Mouse (Mus musculus) ES-Bruce4 (cell line): ENCODE data around the gene Elf1. TPM values are rescaled to one million over a fixed set of nuclear protein-coding genes. Genes with fewer than 3 reads are reported as not detected.
"Not testable (repeated sequence)": the region's sequence is repeated elsewhere in the genome, so short reads cannot be mapped to it uniquely, and the experiment has no call there.

Source experiments
- H3K27ac ChIP-seq: 2 replicates; pipeline ENCODE4 v1.5.1; 2012; ENCODE audit warnings: low read length, inconsistent platforms; ENCODE audit not compliant: insufficient read depth
- H3K27me3 ChIP-seq: 2 replicates; pipeline ENCODE4 v1.6.1; 2012; ENCODE audit warnings: mild to moderate bottlenecking, low read length, inconsistent platforms; ENCODE audit not compliant: control insufficient read depth, poor library complexity, insufficient read depth, severe bottlenecking
- H3K36me3 ChIP-seq: 2 replicates; pipeline ENCODE4 v1.6.1; 2012; ENCODE audit warnings: inconsistent platforms, mild to moderate bottlenecking, low read length, moderate library complexity; ENCODE audit not compliant: control insufficient read depth, poor library complexity, insufficient read depth, severe bottlenecking
- H3K4me1 ChIP-seq: one replicate; pipeline ENCODE4 v1.8.1; 2011; ENCODE audit warnings: low read length; ENCODE audit not compliant: control insufficient read depth, insufficient read depth
- H3K4me3 ChIP-seq: 2 replicates; pipeline ENCODE4 v1.5.1; 2011; ENCODE audit warnings: low read depth, mild to moderate bottlenecking, low read length
- H3K9ac ChIP-seq: 2 replicates; pipeline ENCODE4 v1.6.1; 2012; ENCODE audit warnings: low read depth, mild to moderate bottlenecking, inconsistent platforms; ENCODE audit not compliant: poor library complexity, severe bottlenecking
- H3K9me3 ChIP-seq: replicated peaks from 2 replicates; pipeline ENCODE4 v1.6.1; 2012; ENCODE audit warnings: mild to moderate bottlenecking, low read length, inconsistent platforms; ENCODE audit not compliant: control insufficient read depth, poor library complexity, insufficient read depth, severe bottlenecking
- CTCF ChIP-seq: IDR thresholded peaks from one replicate; pipeline ENCODE4 v1.8.1; 2011; ENCODE audit warnings: low read depth, low read length
- EP300 ChIP-seq: IDR thresholded peaks from 2 replicates; pipeline ENCODE4 v1.6.1; 2011; ENCODE audit warnings: low read depth, low read length; ENCODE audit not compliant: insufficient read depth
- POLR2A ChIP-seq: IDR thresholded peaks from one replicate; pipeline ENCODE4 v1.8.1; 2011; ENCODE audit warnings: low read length; ENCODE audit not compliant: insufficient read depth
- polyA plus RNA-seq: library from polyadenylated mRNA; stranded (reverse); fragments of >200 nt; gene quantifications from 2 replicates; pipeline ENCODE4 v1.2.4, GENCODE M21; 2011; ENCODE audit warnings: low read depth; ENCODE audit not compliant: missing spikeins, insufficient read depth, insufficient read length

Gene Elf1
- polyA plus RNA-seq, 1 experiment: 20.4 TPM

DNA sequence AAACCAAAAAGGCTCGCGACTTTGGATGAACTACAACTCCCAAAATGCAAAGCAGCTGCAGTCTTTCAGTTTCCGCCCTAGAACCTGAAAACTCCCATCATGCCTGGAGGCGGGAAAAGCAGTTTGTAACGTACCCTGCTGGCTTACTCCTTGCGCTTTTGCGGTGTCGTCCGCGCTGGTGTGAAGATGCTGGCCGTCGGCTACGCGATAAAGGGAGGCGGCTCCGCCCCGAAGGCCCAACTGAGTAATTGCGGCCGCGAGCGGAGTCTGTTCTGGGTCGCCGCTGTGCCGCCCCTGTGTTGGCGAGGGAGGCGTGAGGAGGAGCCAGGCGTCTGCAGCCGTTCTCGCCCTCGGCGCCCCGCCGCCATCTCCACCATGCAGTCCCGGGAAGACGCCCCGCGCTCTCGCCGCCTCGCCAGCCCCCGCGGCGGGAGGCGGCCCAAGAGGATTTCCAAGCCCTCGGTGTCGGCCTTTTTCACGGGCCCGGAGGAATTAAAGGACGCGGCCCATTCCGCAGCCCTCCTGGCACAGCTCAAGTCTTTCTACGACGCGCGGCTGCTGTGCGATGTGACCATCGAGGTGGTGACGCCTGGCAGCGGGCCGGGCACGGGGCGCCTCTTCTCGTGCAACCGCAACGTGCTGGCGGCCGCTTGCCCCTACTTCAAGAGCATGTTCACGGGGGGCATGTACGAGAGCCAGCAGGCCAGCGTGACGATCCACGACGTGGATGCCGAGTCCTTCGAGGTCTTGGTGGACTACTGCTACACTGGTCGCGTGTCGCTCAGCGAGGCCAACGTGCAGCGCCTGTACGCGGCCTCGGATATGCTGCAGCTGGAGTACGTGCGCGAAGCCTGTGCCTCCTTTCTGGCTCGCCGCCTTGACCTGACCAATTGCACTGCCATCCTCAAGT is 29.1 kb upstream of the Elf1 start, which contains the start of gene Kbtbd6:
Gene Kbtbd6, plus strand, starts transcription at position 155 of the 910 bp plus-strand sequence.
- H3K36me3 ChIP-seq, H3K9ac ChIP-seq, H3K4me1 ChIP-seq, H3K27me3 ChIP-seq, H3K27ac ChIP-seq, H3K9me3 ChIP-seq: not testable (repeated sequence)
- peak within 1 kb of the TSS; percentile 41 for H3K4me3 ChIP-seq
- TF ChIP-seq POLR2A: peak; percentile 44

DNA sequence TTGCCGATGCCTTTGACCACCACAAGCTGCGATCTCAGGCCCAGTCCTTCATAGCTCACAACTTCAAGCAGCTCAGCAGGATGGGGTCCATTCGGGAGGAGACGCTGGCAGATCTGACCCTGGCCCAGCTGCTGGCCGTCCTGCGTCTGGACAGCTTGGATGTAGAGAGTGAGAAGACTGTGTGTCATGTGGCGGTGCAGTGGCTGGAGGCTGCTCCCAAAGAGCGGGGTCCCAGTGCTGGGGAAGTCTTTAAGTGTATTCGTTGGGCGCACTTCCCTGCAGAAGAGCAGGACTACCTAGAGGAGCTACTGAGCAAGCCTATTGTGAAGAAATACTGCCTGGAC is 28.4 kb upstream of the Elf1 start:
- H3K36me3 ChIP-seq, H3K27ac ChIP-seq, H3K4me1 ChIP-seq, H3K9me3 ChIP-seq, H3K9ac ChIP-seq, H3K27me3 ChIP-seq: not testable (repeated sequence)
- 0 out of 2 replicates have a peak overlapping the region, but pooled peaks have one; percentile 16 for H3K4me3 ChIP-seq

DNA sequence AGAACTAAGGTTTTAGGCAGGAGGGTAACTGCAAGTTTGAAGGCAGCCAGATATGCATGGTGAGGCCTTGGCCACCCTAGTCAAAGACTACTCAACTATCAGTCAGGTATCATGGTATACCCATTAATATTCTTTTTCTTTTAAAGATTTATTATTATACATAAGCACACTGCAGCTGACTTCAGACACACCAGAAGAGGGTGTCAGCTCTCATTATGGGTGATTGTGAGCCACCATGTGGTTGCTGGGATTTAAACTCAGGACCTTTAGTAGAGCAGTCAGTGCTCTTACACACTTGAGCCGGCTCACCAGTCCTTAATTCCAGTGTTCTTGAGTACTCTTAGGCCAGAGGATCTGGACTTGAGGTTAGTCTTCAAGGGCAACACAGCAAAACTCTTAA is 20.6 kb upstream of the Elf1 start:
- H3K27me3 ChIP-seq: no peaks in the 10 kb centered on the region
- TF ChIP-seq POLR2A: no peak
- no peak for TF ChIP-seq CTCF
- no peak for TF ChIP-seq EP300
- H3K36me3 ChIP-seq: peaks cover 8% of the 10 kb centered on the region
- no peak overlapping the region for H3K27ac ChIP-seq
- H3K4me1 ChIP-seq: no peaks in the 10 kb centered on the region
- H3K4me3 ChIP-seq: no peak overlapping the region
- no peak overlapping the region for H3K9ac ChIP-seq
- H3K9me3 ChIP-seq: no peaks in the 10 kb centered on the region

DNA sequence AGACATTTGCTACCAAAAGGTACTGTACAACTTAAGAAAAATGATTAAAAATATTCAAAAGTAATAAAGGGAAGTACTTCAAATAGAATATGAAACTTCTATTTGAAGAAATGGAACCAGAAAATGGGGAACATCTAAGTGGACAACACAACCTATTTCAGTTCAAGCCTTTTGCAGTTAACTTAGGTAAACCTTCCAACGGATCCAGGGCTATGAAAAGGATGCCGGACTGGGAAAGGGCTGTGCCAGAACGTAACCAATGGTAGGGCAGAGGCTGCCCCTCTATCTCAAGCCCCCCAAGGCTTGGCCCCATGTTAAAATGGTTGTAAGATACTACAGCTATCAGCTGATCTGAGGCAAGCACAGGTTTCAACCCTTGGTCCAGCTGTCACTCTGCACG is 20.0 kb upstream of the Elf1 start:
- H3K27me3 ChIP-seq: no peaks in the 10 kb centered on the region
- no peak overlapping the region for H3K27ac ChIP-seq
- H3K9ac ChIP-seq: no peak overlapping the region
- no peak for TF ChIP-seq CTCF
- TF ChIP-seq POLR2A: no peak
- TF ChIP-seq EP300: no peak
- no peak overlapping the region for H3K4me3 ChIP-seq
- no peaks in the 10 kb centered on the region for H3K9me3 ChIP-seq
- H3K36me3 ChIP-seq: peaks cover 12% of the 10 kb centered on the region
- H3K4me1 ChIP-seq: no peaks in the 10 kb centered on the region

DNA sequence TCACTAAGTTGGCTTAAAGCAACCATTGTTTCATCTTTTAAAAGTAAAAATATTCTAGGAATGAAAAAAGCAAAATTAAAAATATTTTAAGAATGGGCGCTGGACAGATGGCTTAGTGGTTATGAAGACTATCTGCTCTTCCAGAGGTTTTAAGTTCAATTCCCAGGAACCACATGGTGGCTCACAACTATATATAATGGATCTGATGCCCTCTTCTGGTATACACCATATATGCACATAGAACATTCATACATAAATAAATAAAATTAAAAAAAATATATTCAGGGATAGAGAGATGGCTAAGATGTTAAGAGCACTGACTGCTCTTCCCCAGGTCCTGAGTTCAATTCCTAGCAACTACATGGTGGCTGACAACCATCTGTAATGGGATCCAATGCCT is 15.4 kb upstream of the Elf1 start:
- H3K9me3 ChIP-seq: no peaks in the 10 kb centered on the region
- no peaks in the 10 kb centered on the region for H3K4me1 ChIP-seq
- no peak overlapping the region for H3K9ac ChIP-seq
- no peaks in the 10 kb centered on the region for H3K27me3 ChIP-seq
- H3K4me3 ChIP-seq: no peak overlapping the region
- TF ChIP-seq POLR2A: no peak
- peaks cover 28% of the 10 kb centered on the region for H3K36me3 ChIP-seq
- H3K27ac ChIP-seq: no peak overlapping the region

DNA sequence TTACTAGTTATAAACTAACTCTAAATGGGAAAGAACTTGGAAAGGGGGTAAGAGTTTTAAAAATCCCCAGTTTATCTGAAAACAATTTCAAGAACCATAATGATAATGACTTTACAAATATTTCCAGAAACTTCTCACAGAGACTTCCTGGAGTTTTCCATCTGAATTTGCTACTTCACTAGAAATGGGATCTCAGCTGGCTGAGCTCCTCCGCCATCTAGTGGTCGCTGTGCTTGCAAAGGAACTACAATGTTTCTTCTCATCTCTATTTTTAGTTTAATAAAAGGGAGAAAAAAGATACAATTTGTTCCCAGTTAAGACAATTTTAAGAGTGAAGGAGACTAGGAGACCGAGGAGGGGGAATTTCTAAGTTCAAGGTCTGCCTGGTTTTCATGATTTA is 13.4 kb upstream of the Elf1 start:
- H3K36me3 ChIP-seq: peaks cover 35% of the 10 kb centered on the region
- H3K4me1 ChIP-seq: no peaks in the 10 kb centered on the region
- no peak overlapping the region for H3K9ac ChIP-seq
- H3K27ac ChIP-seq: no peak overlapping the region
- H3K4me3 ChIP-seq: no peak overlapping the region
- H3K9me3 ChIP-seq: no peaks in the 10 kb centered on the region
- no peak for TF ChIP-seq POLR2A
- peak; percentile 66 for TF ChIP-seq CTCF
- TF ChIP-seq EP300: no peak
- H3K27me3 ChIP-seq: no peaks in the 10 kb centered on the region

DNA sequence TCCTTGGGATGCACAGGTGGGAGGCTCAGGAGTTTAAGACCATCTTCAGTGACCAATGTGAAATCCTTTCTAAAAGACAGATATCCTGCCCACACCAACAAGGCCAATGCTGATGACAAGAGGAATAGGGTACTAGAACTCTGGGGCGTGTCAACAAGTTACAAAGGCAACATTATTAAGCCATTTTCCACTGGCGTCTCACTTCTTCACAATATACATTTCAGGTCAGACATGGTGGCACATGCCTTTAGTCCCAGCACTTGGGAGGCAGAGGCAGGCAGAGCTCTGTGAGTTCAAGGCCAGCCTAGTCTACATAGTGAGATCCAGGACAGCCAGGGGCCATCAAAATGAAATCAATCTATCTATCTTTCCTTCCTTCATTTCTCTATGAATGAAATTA is 7.6 kb upstream of the Elf1 start:
- Histone ChIP-seq H3K27me3 (no peaks in the 10 kb centered on the region), H3K36me3 (peaks cover 40% of the 10 kb centered on the region), H3K4me3 (no peak overlapping the region), H3K9ac (no peak overlapping the region), H3K4me1 (no peaks in the 10 kb centered on the region), H3K9me3 (no peaks in the 10 kb centered on the region), H3K27ac (no peak overlapping the region)
- TF ChIP-seq EP300 (no peak), CTCF (no peak), POLR2A (no peak)
